Mouse (Mus musculus) cerebellum, adult 18-20 months (tissue): ENCODE results near the gene Tmem254a.
"Not testable (repeated sequence)": the region's sequence is repeated elsewhere in the genome, so short reads cannot be mapped to it uniquely, and the experiment has no call there.

Experiments
- DNase-seq, 2 experiments: peaks; one replicate each; pipeline ENCODE4 v3.0.0; 2021

The Tmem254a gene

GRCm38 (mm10) chr14:25927562-25927881, at the start of gene Tmem254a:
Gene Tmem254a (minus strand): TSS chr14:25927672.
- DNase-seq, result not testable (repeated sequence)

GRCm38 (mm10) chr14:25957861-25958260, 30.4 kb upstream of the Tmem254a start:
- DNase-seq, result not testable (repeated sequence)

DNA sequence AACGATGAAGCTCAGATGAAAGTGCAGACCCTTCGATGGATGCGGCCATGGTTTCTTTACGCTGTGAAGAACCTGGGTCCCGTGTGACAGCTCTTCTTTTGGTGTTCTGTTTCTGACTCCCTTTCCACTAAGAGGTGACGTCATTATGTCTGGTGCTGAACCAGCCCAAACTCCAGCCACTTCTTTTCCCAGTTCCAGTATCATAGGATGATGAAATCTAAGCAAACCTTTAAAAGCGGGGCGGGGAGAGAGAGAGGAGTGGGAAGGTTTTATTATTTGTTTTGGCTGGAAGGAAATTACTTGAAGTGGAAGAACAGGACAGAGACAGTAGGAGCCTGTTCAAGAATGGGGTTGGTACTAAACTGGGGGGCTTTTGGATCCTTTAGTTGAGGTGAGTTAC, 10.5 kb upstream of the Tmem254a start, which contains the start of gene Cphx1:
Gene Cphx1, plus strand, starts transcription at position 301 of the 400 bp plus-strand sequence.
- DNase-seq, result not testable (repeated sequence)

- not testable (repeated sequence) for DNase-seq
These were observed 9.6 kb upstream of the Tmem254a start for GRCm38 (mm10) chr14:25936867-25937630.

- not testable (repeated sequence) for DNase-seq
These were observed 484 bp downstream of the Tmem254a start for GRCm38 (mm10) chr14:25926814-25927561.

GRCm38 (mm10) chr14:25918427-25919170, 8.9 kb downstream of the Tmem254a start:
- not testable (repeated sequence) for DNase-seq

DNA sequence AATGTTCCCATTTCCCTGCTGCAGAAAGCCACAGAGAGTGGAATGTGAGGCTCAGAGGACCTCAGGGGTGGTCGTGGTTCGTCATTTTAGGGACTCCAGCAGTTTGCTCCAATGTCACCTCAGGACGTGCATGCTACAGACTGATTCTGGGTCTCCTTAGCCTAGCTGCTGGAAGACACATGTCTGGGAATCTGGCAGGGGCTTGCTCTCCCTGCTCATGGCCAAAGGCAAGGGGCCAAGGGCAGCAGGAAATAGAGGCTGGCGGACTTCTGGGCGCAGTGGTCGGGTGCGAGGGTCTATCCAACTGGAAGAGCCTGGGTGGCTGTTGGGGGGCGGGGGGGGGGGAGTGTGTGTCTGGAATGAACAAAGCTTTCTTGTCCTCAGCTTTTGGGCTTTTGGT, 18.5 kb downstream of the Tmem254a start:
- not testable (repeated sequence) for DNase-seq

DNA sequence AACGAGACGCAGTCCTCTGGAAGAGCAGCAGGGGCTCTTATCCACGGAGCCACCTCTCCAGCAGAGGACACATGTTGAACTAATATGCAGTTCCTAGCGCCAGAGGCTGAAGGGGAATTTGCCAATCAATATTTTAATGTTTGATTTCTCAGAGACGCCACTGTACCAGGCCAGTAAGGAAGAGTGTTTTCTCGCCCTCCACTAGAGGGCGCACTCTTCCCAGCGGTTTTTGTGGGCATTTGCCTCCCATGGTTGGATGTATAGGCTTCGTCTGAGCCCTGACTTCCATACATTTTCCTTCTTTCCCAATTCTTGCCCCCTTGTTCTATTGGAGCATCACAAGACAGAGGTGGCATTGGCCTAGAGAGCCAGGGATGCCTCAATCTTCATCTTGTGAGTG, 20.2 kb downstream of the Tmem254a start:
- not testable (repeated sequence) for DNase-seq

GRCm38 (mm10) chr14:25905243-25905642, 22.2 kb downstream of the Tmem254a start:
- not testable (repeated sequence) for DNase-seq

- not testable (repeated sequence) for DNase-seq
These were observed 24.5 kb downstream of the Tmem254a start, which contains the start of gene Plac9a for GRCm38 (mm10) chr14:25903000-25903399. Gene Plac9a (minus strand): TSS chr14:25903100.

GRCm38 (mm10) chr14:25895686-25896085, 31.8 kb downstream of the Tmem254a start:
- not testable (repeated sequence) for DNase-seq

- not testable (repeated sequence) for DNase-seq
These were observed 32.9 kb downstream of the Tmem254a start for GRCm38 (mm10) chr14:25894566-25894965.

DNA sequence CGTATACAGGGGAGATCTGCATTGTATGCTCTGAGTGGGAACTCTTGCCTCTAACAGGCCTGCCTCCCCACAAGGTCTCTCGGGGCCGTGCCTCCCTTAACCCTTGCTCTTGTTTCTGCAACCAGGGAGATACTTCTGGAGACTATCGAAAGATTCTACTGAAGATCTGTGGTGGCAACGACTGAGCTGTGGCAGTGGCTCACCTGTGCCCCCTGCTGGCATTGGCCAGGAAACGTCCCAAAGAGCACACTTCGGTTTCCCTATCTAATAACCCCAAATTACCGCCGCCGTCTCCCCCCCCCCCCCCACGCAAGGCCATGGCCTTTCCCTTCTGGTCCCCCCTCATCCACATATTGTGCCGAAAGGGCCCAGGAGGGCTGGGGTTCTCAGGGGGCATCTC, 41.6 kb downstream of the Tmem254a start:
- not testable (repeated sequence) for DNase-seq

DNA sequence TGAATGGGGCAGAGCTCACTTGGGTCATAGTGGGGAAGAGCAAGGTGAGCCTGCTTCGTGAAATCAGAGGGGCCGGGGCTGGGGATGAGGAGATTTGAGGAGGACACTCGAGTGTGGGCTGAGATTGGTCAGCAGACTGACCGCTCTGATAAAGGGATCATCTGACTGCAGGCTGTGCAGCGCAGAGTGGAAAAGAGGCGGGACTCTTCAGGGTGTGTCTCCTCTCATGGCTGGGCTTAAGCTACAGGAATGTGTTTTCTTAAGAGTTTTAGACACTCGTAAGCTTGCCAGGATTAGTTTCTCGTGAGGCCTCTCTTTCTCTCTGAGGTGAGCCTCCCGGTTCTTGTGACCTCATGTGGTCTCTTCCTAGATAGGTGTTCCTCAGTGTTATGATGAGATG, 45.7 kb downstream of the Tmem254a start:
- DNase-seq, result not testable (repeated sequence)

GRCm38 (mm10) chr14:25876640-25877039, 50.8 kb downstream of the Tmem254a start:
- not testable (repeated sequence) for DNase-seq
